Mouse (Mus musculus): ENCODE measurements at regions not wholly inside any gene's neighbourhood (a gene's known extent, or its start where the extent isn't known, plus 50 kb on each side); places are given as distances from the start of the nearest gene placed in this dataset.
"Not testable (repeated sequence)": the region's sequence is repeated elsewhere in the genome, so short reads cannot be mapped to it uniquely, and the experiment has no call there.

DNA sequence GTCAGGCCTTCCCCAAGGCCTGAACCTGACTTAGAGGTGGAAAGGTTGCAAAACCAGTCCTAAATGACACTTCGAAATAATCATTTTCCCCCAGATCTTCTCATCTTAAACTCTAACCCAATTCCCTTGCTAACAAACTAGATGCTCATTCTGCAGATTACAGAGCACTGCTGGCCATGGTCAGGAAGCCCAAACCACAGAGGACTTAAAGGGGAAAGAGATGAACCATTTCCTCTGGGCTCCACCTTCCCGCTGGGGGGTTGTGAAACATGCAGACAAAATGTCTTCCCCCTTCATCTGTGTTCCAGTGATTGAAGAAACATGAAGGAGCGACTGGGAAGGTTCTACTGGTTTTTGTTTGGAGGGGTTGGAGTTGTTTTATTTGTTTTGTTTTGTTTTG, 181.4 kb downstream of the Dhx15 start:
- DNase-seq = no peak

DNA sequence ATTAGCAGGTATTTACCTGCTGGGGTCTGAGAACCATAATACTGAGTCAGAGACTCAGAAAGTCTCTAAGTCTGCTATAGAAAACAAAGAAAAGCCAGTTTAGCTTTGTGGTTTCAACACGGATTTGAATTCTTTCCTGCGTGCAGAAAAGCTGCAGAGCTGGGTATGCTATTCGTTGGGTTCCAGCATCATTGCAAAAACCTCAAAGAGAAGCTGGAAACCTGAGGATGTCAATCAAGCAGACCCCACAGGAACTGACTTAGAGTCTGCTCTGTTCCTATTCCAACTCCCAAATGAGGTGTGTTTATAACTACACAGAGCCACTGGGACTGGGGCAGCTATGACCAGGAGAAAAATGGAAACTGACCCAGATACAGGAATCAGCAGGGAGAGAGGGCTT, 183.5 kb downstream of the Dhx15 start:
- no peak for DNase-seq

DNA sequence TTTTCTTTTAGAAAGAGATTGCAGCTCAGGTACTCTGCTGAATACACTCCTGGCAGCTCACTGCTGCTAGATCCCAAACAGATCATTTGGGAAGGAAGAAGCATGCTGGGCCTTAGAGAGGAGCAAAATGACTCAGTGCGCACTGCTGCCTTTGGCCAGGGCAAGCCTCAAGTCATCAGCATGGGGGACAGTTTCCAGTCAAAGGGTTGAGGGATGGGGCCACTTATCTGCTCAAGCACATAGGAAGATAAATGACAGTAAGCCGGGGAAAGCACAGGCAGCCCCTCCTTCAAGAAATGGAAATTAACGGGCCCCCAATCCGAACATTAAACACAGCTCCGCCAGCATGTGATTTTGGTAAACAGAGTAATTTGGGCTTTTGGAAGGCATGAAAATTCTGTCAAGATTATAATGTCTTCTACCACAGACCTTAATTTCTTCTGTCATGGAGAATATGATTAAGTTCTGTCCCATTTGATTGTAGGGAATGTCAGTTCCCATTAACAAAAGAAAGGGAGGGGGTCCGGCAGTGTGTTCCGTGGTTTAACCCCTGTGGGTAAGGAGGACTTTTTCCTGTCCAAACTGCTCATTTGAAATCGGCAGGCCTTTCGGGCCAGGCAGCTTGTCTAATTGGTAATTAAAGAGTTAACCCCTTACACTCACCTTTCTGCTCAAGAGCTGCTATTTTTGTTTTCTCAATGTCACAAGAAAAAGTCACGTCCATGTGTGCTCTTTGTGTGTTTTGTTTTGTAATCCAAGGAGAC, 199.3 kb downstream of the Dhx15 start:
- DNase-seq = peak; percentile 32

DNA sequence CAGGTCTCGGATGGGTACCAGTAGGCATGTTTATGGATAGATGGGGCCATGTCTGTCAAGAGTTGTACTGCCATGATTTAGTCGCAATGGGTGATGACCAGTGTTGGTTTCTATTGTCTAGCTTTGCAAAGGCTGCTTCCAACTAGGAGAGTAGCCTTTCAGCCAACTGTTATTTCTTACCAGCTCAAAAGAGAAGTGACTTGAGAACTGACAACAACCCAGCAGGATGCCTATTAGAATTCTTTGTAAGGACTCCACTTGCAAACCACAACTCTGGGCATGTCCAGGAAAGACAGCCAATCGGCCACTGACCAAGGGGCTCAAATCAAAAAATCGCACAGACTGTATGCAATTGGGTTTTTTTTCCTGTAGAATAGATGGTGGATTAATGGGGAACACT, 200.9 kb downstream of the Dhx15 start:
- no peak for DNase-seq

DNA sequence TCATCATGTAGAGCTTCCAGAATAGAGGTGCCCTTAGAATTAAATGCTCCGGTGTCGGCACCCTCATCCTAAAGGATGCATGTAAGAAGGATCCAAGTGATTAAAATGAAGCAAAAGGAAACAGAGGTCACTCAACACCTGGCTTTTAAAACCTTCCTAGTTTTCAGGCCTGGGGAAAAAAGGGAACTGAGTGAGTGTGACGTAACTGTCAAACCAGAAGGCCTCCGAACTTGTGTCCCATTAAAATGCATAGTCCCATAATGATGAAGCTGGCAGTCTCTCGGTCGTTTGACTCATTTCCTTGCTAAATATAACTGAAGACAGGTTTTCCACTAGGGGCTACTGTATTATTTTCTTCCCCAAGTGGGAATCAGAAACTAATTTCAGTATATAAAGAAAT, 201.4 kb downstream of the Dhx15 start:
- no peak for DNase-seq

DNA sequence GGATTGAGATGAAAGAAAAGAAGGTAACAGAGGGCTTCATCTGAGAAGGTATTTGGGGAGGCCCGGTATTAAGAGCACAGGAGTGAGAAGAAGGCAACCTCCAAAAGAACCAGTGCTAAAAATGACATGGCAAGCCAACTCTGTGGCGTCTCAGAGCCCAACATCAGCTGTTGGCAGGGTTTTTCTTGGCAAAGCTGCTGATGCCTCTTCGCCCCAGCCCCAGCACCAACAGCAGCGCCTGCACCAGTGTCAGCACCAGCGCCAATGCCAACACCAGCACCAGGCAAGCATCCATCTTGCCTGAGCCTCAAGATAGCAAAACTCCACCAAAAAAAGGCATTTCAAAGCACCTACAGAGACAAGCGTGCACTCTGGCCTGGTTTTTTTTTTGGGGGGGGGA, 205.3 kb downstream of the Dhx15 start:
- no peak for DNase-seq

DNA sequence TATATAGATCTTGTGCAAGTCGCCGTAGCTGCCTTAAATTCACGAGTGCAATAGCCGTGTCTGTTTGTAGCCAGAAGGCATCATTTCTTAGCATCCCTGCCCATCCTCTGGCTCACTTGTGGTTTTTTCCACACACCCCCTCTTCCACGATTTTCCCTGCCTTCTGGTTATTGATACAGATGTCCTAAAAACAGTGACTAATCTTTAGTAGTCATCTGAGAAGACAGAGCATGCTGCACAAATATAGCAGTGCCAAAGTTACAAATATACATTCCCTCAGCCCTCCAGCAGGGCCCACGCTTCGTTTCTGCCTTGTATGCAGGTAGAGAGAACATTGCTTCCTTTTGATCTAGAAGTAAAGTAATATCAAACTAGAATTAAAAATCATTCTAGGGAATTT, 207.5 kb downstream of the Dhx15 start:
- no peak for DNase-seq

DNA sequence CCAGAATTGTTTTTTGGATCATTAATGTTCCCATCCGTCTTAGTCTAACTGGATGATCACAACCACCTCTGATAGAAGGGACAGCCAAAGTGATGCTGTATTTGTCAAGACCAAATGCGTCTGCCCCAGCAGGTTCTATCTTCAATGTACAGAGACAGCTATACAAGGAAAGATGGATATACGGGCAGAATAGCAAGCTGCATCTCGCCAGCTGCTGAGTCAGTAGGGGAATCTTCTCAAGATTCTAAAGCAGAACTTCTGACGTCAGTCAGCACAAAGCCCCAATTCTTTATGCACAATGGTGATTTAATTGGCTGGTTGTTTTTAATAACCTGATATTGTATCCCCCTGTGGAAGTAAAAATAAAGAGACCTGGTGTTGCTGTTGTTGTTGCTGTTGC, 209.4 kb downstream of the Dhx15 start:
- DNase-seq = no peak

DNA sequence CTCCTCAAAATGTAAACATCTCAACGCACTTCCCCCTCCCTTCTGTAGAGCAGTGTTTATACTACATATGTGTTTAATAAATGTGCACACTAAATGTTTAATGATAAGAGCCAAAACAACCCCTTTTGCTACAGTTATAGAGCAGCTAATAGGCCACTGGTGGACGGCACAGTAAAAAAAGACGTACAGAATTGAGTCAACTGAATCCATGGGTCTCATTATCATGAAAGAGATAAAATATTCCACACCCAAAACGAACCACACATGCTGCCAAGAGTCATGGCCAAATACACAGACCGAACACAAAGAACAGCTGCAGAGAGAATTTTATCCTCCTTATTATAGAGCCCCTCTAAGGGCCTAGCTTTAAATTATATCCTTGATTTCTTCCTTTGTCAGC, 237.8 kb downstream of the Dhx15 start:
- DNase-seq = no peak

DNA sequence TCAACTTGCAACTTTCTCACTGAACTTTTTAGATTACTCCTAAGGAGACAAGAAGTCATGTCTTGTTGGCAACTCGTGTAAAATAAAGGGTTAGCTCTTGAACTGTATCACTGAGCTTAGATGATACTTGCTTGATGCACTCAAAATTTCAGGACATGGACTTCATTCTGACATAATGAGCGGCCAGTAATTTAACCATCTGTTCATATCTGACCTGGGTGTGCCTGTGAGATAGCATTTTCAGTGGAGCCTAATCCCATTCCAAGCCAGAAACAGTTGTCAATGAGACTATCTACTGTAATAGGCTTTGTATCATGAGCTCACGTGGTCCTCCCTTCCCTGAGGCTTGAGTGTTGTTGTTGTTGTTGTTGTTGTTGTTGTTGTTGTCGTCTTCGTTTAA, 240.3 kb downstream of the Dhx15 start:
- DNase-seq = no peak

DNA sequence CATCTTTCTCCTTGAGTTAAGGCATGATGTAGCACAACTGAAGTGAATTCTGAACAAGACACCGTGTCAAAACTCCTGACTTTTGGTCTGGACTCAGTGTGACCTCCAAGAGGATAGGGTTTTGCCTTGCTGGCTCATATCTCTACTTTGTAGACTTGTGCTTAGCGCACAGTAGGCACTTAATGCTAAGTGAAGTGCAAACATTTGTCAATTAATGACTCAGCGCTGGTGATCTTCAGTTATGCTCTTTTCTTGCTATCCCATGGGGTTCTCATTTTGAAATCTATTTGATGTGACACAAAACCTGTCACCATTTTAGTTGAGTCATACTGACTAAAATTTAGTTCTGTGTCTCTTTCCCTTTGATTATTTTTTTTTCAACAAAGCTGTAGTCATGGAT, 244.3 kb downstream of the Dhx15 start:
- DNase-seq = no peak

DNA sequence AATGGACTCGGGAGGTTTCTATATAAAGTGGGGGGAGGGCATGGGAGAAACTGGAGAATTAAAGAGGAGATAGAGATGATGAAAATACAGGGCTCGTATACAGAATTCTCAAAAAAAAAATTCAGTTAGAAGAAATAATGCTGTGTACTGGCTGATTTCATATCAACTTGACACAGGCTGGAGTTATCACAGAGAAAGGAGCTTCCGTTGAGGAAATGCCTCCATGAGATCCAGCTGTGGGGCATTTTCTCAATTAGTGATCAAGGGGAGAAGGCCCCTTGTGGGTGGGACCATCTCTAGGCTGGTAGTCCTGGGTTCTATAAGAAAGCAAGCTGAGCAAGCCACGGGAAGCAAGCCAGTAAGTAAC, 248.4 kb downstream of the Dhx15 start:
- DNase-seq = not testable (repeated sequence)

DNA sequence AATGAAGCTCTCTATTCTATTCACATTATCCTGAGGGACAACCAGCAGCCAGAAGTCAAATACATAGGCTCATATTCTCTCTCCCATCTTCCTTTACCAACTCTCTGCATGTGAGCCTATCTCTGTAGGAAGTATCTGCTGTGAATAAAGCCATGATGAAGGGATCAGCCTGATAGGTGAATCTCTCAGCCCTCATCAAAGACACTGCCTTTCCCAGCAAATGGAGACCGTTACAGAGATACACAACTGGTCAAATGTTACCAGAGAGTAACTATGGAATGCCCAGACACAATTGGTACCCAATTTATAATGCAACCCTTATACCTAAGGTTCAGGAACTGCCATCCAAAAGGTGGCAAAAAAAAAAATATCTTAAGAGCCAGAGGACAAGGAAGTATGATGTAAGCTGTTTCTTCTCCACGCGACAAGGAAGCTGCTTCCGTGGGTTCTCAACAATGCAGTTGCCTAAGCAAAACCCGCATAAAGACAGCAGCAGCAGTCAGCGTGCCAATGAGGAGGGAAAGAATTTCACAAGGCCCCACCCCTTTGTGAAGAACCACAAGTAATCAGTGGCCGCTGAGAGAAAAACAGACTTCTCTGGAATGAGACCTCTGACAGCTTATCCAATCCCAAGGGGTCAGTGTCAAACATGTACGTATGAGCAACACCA, 248.9 kb downstream of the Dhx15 start:
- DNase-seq = peak; percentile 23

DNA sequence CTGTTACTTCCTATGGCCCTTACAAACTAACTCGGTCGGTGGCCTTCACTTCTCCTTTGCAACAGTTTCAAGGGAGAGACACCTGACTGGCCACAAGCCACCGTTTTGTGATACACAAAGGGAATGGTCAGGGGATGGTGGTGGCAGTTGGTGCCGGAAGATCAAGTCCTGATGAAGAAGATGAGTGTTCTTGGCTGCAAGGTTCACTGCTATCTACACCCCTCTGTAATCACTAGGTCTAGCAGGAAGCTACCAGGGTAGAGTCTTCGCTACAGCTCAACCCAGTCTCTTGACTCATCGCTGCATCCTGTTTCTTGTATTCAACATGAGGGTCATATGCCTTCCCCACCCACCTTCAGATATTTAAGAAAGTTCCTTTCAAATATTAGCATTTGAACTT, 251.5 kb downstream of the Dhx15 start:
- DNase-seq = no peak

DNA sequence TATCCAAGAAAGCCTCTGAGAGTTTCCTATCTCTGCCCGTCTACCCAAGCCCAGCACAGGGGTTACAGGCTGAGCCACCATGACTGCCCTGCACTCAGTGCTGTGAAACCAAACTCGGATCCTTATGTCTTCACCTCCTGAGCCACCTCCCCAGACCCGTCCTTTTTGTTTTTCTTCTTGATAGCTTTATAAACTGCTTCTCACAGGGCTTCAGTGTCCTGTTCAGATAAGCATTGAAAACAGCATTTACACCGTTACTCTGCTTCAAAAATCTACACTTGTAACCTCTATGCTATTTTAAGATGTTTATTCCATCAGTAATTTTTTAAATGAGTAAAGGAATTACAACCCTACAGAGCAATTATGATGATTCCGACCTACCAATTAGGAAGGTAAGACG, 253.0 kb downstream of the Dhx15 start:
- no peak for DNase-seq

DNA sequence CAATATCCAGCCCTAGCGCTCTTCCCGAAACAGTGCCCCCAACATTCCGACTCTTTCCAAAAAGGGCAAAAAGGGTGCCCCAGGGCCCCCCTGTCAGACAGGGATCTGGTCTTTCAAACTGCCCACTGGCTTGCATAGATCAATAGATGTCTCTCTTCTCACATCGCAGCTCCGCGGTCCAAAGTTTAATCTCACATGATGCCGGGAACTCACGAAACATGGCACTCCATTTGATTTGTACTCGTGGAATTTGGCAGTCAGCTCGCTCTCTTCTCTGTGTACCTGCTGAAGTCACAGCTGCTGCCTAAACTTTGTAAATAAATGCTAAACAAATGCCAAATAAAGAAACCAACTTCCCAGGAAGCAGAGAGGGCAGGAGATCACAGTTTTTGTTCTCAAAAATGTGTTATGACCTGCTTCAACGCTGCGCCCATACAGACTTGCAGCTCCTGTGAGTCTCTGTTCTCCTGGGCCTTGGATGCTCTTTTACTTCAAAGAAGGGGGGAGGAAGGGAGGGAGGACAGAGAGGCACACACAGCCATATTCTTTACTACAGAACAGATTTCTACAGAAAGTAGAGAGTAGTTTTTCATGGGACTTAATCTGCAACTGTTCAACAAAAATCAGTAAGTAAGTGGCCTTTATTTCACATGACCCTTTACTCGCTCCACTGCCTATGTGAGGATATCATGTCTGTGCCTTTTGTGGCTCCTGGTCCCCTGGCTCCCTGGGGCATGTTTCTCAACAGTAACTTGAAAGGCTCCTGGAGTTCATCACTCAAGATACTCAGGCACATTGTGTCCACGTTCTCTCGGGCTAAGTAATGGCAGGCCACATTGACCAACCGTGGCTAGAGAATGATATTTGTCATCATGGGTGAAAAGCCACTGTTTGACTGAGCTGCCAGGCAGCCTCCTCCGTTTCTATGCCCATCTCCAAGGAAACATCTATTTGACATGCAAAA, 254.6 kb downstream of the Dhx15 start:
- DNase-seq = no peak

DNA sequence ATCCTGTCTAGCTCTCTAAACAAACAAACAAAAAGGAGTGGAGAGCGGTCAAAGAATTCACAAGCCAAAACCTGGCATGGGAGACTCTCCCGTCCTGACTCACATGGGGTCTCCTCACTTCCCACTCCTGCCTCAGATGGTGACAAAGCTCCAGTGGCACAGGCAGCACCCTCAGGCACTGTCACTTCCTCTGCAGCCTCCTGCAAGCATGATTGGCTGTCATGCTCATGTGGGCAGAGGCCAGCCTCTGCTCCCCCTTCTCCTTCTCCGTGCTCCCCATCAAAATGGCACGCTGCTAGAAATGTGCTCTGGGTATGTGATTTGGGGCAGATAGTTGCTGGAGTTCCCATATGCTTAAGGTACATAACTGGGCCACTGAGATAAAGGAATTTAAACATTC, 255.4 kb downstream of the Dhx15 start:
- DNase-seq = no peak

DNA sequence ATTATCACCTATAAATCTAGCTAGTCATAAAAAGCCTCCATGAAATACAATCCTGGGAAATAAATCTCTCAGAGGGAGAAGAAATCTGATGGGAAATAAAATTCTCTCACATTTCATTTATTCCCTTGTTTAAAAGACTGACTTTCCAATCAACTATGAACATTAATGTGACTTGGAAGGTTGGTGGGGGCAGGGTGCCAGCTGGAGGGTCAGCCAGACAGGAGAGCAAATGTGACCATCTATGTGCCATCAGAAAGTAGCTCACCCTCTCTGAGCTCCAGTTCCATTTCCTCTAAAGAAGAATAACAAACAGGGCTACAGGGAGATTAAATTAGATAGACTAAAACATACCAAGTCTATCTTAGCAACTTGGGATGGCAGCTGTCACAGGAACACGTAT, 257.0 kb downstream of the Dhx15 start:
- DNase-seq = no peak

DNA sequence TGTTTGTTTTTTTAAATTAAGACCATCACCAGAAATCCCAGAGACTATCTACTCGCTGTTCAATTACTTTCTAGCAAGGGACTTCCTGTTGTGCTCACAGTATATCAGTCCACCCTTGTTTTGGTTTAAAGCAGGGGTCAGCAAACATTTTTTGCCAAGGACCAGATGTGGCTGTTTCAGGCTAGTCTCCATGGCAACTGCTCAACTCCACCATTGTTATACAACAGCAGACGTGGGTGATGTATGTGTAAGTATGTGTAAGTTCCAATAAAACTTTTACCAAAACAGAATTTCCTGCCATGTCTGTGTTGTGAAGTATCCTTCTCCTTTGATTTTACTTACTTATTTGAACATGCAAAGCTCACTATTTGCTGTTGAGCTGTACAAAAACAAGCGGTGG, 259.9 kb downstream of the Dhx15 start:
- no peak for DNase-seq

DNA sequence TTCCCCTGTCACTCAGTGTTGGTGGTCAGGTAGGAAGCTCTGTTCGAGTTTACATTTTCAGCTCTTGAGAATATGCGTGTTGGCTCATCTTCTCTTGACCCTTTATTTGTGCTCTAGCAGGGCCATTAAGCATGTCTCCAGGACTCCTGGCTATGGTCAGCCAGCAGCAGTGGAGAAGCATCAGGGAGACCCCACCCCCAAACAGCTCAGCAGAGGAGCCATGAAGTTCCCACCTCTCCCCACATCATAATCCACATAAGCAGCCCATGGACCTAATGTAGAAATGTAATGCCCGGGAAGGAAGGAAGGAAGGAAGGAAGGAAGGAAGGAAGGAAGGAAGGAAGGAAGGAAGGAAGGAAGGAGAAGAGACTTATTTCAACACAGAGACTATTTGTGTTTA, 261.5 kb downstream of the Dhx15 start:
- DNase-seq = no peak

DNA sequence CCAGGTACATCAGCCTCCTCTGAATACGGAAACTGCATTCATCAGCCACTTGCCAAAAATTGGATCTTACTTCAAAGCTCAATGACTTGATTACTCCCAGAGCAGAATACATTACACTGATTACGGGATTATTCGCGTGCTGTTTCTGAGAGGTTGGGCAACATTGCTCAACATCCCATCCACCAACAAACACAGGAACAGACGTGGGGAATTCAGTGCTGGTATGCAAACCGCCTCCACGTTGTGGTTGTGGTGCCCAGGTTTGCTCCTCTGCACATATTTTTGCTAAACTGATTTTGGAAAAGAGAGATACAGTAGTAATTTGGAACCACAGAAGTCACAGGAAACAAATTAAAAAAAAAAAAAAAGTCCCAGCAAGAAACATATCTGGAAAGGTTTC, 266.9 kb downstream of the Dhx15 start:
- no peak for DNase-seq

DNA sequence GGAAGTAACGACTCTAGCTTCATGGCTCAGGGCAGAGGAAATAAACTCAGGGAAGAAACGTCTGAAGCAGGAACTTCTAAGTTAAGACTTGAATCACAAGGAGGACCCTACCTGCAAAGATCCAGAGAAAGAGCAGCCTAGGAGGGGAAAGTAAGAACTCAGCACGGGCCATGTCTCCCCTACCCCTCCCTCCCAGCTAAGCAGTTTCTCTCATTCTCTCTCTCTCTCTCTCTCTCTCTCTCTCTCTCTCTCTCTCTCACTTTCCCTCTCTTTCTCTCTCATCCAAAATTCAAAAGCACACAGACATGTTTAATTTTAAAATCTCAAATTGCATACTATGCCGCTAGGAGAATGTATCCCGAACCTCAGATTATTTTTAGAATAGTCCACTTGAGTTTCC, 267.3 kb downstream of the Dhx15 start:
- DNase-seq = no peak

DNA sequence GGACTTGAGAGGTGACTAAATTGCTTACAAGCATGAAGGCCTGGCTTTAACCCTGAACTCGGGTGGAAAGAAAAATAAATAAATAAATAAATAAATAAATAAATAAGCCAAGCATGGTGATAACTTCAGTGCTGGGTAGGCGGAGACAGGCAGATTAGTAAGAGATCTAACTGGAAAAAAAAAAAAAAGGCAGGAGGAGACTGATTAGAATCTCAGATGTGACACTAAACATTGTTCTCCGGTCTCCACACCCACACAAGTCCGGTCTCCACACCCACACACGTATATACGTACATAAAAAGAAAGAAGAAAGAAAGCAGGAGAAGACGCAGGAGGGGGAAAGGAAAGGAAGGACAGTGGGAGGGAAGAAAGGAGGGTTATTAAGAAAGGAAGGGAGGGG, 267.8 kb downstream of the Dhx15 start:
- no peak for DNase-seq
